ENCODE assay signal across 26 mouse cellular contexts in genomic region chr13:55525733-55526553, GRCm38 (mm10). TPM values are rescaled to one million over a fixed set of nuclear protein-coding genes. Genes with fewer than 3 reads are reported as not detected.
DNase-seq lines count a peak whose midpoint lies in the region; ATAC-seq and TF ChIP-seq lines count a peak whose summit lies in the region.
"Had no signal": no experiment of that assay in that cellular context is flagged by ENCODE, and none has a peak within 500 bp of the region (broad histone marks: within the 10 kb centered on the region; RNA-seq: fewer than 3 reads in every experiment).

No protein-coding gene starts in this region.

- peaks cover 20% of the 10 kb centered on the region; the same call in 1 of the 2 replicates for H3K4me1 ChIP-seq in spleen, adult 2 months (ENCODE audit: control insufficient read depth, insufficient read depth, insufficient read length)
- H3K4me1 ChIP-seq: embryonic facial prominence, embryonic 12.5 days; forebrain, embryonic 13.5 days; midbrain, embryonic 12.5 days; neural tube, embryonic 12.5 days had no signal

- peak overlapping the region; percentile 15 for H3K27ac ChIP-seq in spleen, adult 2 months (ENCODE audit: insufficient read depth, low read length)
- H3K27ac ChIP-seq: embryonic facial prominence, embryonic 12.5 days; forebrain, embryonic 13.5 days; gastrocnemius, adult 2 months; heart, adult 2 months; hindbrain, embryonic 14.5 days; kidney, postnatal 0 days; left cerebral cortex, adult 2 months; limb, embryonic 10.5 days; macrophage; midbrain, embryonic 12.5 days; neural tube, embryonic 12.5 days had no signal

- H3K4me3 ChIP-seq in spleen, adult 2 months (ENCODE audit: extremely low read depth, insufficient read depth, insufficient read length), result no peak overlapping the region
- H3K4me3 ChIP-seq: embryonic facial prominence, embryonic 12.5 days; forebrain, embryonic 13.5 days; gastrocnemius, adult 2 months; heart, adult 2 months; left cerebral cortex, adult 2 months; limb, embryonic 10.5 days; midbrain, embryonic 12.5 days; neural tube, embryonic 12.5 days had no signal

- 60% methylated on average over 16 of the region's 16 CpGs for WGBS in spleen, adult 2 months

- peak; percentile 22 for ATAC-seq in megakaryocyte, adult 5-6 weeks (ENCODE audit: poor library complexity, severe bottlenecking)
- ATAC-seq in erythroid progenitor cell, adult 5-6 weeks (replicated peaks; ENCODE audit: low FRiP score, poor library complexity, severe bottlenecking), result no peak
- ATAC-seq: forebrain, embryonic 13.5 days; inflammation-experienced regulatory T-cells, adult 6 months; lung, postnatal 0 days had no signal

- DNase-seq in spleen, adult 2 months (ENCODE audit: low read depth in 1 of 2, low spot score in 2 of 2), result no peak
- DNase-seq in spleen, postnatal 10 days (ENCODE audit: low spot score in 2 of 2), result no peak
- DNase-seq in MN1 (ENCODE audit: low spot score), result peak; percentile 55
- no peak for DNase-seq in embryo, embryonic 10 days (ENCODE audit: low spot score)
- no peak for DNase-seq in gastrocnemius, adult 8-10 months (ENCODE audit: low spot score in 2 of 2)
- DNase-seq: adrenal gland, adult 2 months; cerebellum, adult 9-11 months; gastrocnemius, adult 2 months; kidney, adult 18-20 months; liver; retina, postnatal 1 day; thymus, adult 2 months had no signal

- TF ChIP-seq POLR2A in spleen, adult 2 months (IDR thresholded peaks at IDR 0.05; ENCODE audit: low read depth, low read length), result no peak

- TF ChIP-seq CTCF in spleen, adult 2 months (IDR thresholded peaks at IDR 0.05; ENCODE audit: extremely low read depth, insufficient read depth, insufficient read length, insufficient replicate concordance), result no peak

- H3K36me3 ChIP-seq in spleen, adult 2 months (ENCODE audit: control insufficient read depth, insufficient read depth, low read length), result peaks cover 23% of the 10 kb centered on the region

- no peaks in the 10 kb centered on the region for H3K27me3 ChIP-seq in spleen, adult 2 months (ENCODE audit: control insufficient read depth, insufficient read depth, low read length)
- H3K27me3 ChIP-seq: embryonic facial prominence, embryonic 12.5 days; forebrain, embryonic 13.5 days; midbrain, embryonic 12.5 days; neural tube, embryonic 12.5 days had no signal

RNA-seq across cellular contexts. Expression of gene Dok3, which starts 3.2 kb away (rescaled TPM):
- polyA plus RNA-seq in spleen, adult 2 months (2012; rRNA removed), result 248 and 364 TPM in 2 replicates
- 73.6 and 80.6 TPM in 2 replicates for total RNA-seq in megakaryocyte, adult 5-6 weeks (2015)
- total RNA-seq in megakaryocyte, adult 5-6 weeks (2017), result 81.2 and 88.6 TPM in 2 replicates
- total RNA-seq in erythroid progenitor cell, adult 5-6 weeks (2015; ENCODE audit: low replicate concordance), result 23.8 and 31.4 TPM in 2 replicates
- total RNA-seq in erythroid progenitor cell, adult 5-6 weeks (2017; ENCODE audit: low replicate concordance), result 5.5 and 7.1 TPM in 2 replicates
- 1 to 10 TPM in 1 of 4 experiments, under 1 TPM in 3; 0.61 to 1.1 (median 0.79) TPM for total RNA-seq in gastrocnemius, adult 8-10 months (2022)

RNA-seq across cellular contexts. Expression of gene Ddx41, which starts 10.5 kb away (rescaled TPM):
- polyA plus RNA-seq in spleen, adult 2 months (2012; rRNA removed), result 101 and 113 TPM in 2 replicates
- total RNA-seq in megakaryocyte, adult 5-6 weeks (2015), result 16.2 and 20.9 TPM in 2 replicates
- 41.4 and 56.6 TPM in 2 replicates for total RNA-seq in megakaryocyte, adult 5-6 weeks (2017)
- total RNA-seq in erythroid progenitor cell, adult 5-6 weeks (2015; ENCODE audit: low replicate concordance), result 5.8 and 5.9 TPM in 2 replicates
- 9.1 and 28.7 TPM in 2 replicates for total RNA-seq in erythroid progenitor cell, adult 5-6 weeks (2017; ENCODE audit: low replicate concordance)
- total RNA-seq in gastrocnemius, adult 8-10 months (2022), result 10 to 100 TPM in 1 of 4 experiments, 1 to 10 TPM in 3; 8.3 to 12.2 (median 9.2) TPM

RNA-seq across cellular contexts. Expression of gene Pdlim7, which starts 12.5 kb away (rescaled TPM):
- polyA plus RNA-seq in spleen, adult 2 months (2012; rRNA removed), result 38.3 and 46.2 TPM in 2 replicates
- 23.8 and 25.9 TPM in 2 replicates for total RNA-seq in megakaryocyte, adult 5-6 weeks (2015)
- total RNA-seq in megakaryocyte, adult 5-6 weeks (2017), result 9.4 and 12.4 TPM in 2 replicates
- total RNA-seq in erythroid progenitor cell, adult 5-6 weeks (2015; ENCODE audit: low replicate concordance), result 0.84 and 1.4 TPM in 2 replicates
- total RNA-seq in erythroid progenitor cell, adult 5-6 weeks (2017; ENCODE audit: low replicate concordance), result 0.15 and 3.5 TPM in 2 replicates
- 100 to 1,000 TPM; 476 to 539 (median 493) TPM for total RNA-seq in gastrocnemius, adult 8-10 months (2022)

RNA-seq across cellular contexts. Expression of gene Dbn1, which starts 38.0 kb away (rescaled TPM):
- polyA plus RNA-seq in spleen, adult 2 months (2012; rRNA removed), result 12.8 and 14.2 TPM in 2 replicates
- total RNA-seq in megakaryocyte, adult 5-6 weeks (2015), result 0.18 TPM in 1 of 2 replicates, not detected in the other
- total RNA-seq in megakaryocyte, adult 5-6 weeks (2017), result 0.57 and 2.9 TPM in 2 replicates
- not detected in 2 replicates for total RNA-seq in erythroid progenitor cell, adult 5-6 weeks (2015; ENCODE audit: low replicate concordance)
- total RNA-seq in erythroid progenitor cell, adult 5-6 weeks (2017; ENCODE audit: low replicate concordance), result 0.45 TPM in 1 of 2 replicates, not detected in the other
- total RNA-seq in gastrocnemius, adult 8-10 months (2022), result 1 to 10 TPM; 2.9 to 4.0 (median 3.4) TPM
- polyA plus RNA-seq: macrophage had no signal

RNA-seq across cellular contexts. Expression of gene Fam193b, which starts 45.0 kb away (rescaled TPM):
- polyA plus RNA-seq in spleen, adult 2 months (2012; rRNA removed), result 119 and 122 TPM in 2 replicates
- 29.7 and 35.4 TPM in 2 replicates for total RNA-seq in megakaryocyte, adult 5-6 weeks (2015)
- 19.1 and 26.4 TPM in 2 replicates for total RNA-seq in megakaryocyte, adult 5-6 weeks (2017)
- 39.6 and 64.6 TPM in 2 replicates for total RNA-seq in erythroid progenitor cell, adult 5-6 weeks (2015; ENCODE audit: low replicate concordance)
- 39.5 and 47.1 TPM in 2 replicates for total RNA-seq in erythroid progenitor cell, adult 5-6 weeks (2017; ENCODE audit: low replicate concordance)
- total RNA-seq in gastrocnemius, adult 8-10 months (2022), result 10 to 100 TPM in 3 of 4 experiments, 1 to 10 TPM in 1; 7.8 to 14.0 (median 10.1) TPM

Comparison
In these comparisons a context has a peak if more than half of its experiments do, and no peak if none do; other contexts are left out.
1. RNA of gene Pdlim7, which starts 12.5 kb away (total RNA-seq): 476 to 539 TPM in gastrocnemius, adult 8-10 months; 9.4 to 25.9 TPM in megakaryocyte, adult 5-6 weeks and 0.15 to 3.5 TPM in erythroid progenitor cell, adult 5-6 weeks; every median in the first group is over 10 times any median in the second.